Mouse (Mus musculus) spleen, adult 18-20 months (tissue): ENCODE data around the gene Ncan.
"Not testable (repeated sequence)": the region's sequence is repeated elsewhere in the genome, so short reads cannot be mapped to it uniquely, and the experiment has no call there.

Source experiments
- DNase-seq, 2 experiments: peaks; one replicate each; pipeline ENCODE4 v3.0.0; 2022; ENCODE audit warnings: mixed read lengths in 2 of 2

Gene Ncan

DNA sequence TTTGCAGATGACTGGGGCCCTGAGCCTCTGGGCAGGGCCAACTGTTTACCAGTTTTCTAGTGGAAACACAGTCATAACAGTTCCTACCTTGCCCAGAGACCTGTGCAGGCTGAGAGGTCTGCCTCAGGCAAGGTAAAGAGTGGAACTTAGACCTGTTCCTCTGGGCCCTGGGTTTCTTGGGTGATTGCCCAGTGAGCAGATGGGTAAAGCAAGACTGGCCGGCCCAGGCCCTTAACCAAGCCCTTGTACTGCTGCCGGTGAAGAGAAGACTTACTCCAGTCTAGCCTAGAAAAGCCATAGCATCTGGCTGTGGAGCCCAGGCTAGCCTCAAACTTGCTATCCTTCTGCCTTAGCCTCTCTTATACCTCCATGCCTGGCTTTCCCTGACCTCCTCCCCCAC, 38.7 kb downstream of the Ncan start:
- DNase-seq = no peak

DNA sequence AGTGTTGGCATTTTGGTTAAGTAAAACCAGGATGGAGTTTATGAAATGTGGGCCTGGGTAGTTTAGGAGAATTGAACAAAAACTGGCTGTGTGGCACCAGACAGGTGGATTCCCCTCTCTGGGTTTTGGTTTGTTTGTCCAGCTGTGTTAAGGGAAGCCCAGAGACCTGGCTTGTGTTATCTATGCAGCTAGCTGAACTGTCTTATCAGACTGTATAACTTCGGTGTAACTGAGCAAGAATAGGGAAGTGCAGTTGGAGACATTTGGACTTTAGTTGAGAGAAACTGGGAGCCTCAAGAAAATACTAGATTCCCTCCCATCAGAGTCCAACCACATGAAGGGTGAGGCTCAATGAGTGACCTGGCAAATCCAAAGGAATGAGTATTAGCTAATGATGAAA, 47.0 kb downstream of the Ncan start:
- DNase-seq = no peak

DNA sequence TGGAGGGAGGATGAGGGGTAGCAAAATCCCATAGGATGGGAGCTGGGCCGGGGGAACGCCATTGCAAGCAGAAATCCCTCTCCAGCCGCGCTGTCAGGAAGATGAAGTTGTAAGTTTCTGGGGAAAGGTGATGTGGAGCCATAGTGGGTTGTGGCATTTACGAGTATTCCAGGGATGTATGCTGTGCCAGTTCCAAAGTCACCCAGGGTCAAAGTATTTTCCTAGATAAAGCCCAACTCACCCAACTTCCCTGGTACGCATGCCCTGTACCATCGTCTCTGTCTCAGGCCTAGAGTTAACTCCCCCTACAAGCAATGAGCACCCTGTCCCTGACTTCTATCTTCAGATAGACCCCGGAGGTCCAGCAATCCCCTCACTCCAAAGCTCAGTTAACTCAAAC, 47.6 kb downstream of the Ncan start:
- no peak for DNase-seq

DNA sequence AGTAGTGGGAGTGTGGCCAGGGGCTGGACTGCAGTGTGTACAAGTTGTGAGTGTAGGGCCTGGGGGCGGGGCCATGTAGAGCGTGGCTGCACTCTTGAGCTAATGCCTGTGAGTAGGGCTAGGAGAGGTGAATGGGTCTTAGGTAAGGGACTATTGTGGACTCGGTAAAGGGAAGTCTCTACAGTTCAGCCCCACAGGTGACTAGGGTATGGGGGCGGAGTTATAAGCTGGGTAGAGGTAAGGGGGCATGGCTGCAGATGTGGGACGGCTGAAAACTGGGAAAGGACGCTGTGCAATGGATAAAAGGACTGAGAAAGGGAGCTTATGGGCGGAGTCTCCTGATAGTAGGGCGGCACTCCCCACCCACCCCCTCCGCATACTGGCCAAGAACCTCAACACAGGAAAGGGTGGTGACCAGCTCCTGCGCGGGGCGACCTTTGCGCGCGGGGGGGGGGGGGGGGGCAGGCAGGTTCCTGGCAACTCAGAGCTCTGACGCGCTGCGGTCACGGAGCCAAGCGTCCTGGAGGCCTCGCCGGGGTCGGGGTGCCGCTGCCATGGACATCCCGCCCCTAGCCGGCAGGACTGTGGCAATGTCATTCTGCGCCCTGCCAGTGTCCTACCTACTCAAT, 48.1 kb downstream of the Ncan start, which contains the start of gene Tm6sf2:
Gene Tm6sf2, plus strand, starts transcription at position 484 of the 629 bp plus-strand sequence.
- no peak for DNase-seq

DNA sequence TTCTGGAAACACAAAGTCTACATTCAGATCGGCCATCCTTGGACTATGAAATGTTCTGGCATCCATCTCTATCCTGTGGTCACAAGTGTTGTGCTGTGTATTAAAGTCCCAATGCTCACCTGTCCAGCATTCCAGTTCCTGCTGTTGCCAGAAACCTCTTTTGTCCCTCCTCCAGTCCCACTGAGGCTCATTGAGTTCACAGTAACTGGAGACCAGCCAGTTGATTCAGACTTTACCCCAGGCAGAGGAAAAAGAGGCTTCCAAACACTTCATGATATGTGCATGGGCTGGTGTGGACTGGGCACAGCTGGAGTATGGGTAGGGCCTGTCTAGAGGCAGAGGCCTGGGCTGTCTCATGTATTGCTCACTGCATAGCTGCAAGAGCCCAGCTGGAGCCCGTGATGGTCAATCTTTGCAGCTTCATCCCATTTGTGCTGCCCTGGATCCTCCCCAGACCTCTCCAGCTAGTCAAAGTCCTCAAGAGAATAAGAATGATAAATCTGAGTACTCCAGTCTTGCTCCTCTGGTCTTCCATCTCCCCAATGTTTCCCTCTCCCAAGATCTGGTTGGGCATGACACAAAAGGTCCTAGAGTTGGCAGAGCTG, 48.7 kb downstream of the Ncan start:
- no peak for DNase-seq

DNA sequence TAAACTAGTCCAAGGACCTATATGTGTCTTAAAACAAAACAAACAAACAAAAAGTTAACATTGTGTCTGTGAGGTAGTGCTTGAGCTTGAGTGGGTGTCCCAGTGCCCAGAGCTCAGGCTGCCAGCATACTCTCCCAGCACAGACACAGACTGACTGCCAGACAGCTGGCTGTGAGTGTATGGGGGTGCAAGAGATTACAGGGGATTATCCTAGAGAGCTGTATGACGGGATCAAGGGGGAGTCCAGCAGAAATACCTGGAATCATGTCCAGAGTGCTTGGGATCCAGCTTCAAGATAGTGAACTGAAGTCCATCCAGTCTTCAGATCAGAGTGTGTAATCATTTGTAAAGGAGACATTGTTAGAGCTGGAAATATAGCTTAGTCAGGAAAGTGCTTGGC, 63.0 kb downstream of the Ncan start:
- DNase-seq = no peak

DNA sequence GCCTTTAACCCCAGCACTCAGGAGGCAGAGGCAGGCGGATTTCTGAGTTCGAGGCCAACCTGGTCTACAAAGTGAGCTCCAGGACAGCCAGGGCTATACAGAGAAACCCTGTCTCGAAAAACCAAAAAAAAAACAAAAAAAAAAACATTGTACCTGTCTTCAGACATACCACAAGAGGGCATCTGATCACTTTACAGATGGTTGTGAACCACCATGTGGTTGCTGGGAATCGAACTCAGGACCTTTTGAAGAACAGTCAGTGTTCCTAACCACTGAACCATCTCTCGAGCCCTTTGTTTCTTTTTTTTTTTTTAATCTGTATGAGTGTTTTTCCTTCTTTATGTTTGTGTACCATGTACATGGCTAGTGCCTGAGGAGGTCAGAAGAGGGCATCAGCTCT, 70.2 kb downstream of the Ncan start:
- not testable (repeated sequence) for DNase-seq

DNA sequence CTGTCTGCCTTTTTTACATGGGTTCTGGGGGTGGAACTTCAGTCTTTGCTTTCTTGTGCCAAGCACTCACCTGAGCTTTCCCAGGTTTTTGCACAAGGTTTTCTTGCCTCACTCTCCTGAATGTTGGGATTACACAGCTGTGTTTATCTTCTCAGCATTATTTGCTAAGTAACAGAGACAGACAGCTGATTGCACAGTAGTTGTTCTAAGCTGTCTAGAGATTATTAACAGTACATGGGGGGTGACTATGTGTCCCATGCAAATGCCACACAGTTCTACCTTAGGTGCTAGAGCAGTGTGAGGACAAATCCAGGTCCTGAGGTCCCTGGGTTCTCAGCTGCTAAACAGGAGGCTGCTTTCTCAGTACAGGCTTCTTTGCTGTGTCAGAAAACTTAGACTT, 71.0 kb downstream of the Ncan start:
- no peak for DNase-seq

DNA sequence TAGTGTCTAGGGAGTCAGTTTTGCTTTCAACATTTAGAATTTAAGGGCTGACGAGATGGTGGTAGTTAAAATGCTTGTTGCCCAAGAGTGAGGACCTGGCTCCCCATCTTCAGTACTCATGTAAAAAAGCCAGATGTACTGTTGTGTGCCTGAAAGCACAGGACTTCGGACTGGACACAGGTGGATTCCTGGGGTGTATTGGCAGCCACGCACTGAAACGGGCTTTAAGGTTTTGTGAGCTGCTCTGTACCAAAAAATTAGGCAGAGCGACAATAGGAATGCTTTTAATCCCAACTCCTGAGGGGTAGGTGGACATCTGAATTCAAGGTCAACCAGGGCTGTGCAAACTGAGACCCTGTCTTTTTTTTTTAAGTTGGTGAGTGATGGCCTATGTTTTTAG, 76.7 kb downstream of the Ncan start:
- no peak for DNase-seq
